Mouse (Mus musculus) hindbrain, embryonic 15.5 days (tissue): ENCODE results near the gene Zfp668. TPM values are rescaled to one million over a fixed set of nuclear protein-coding genes. Genes with fewer than 3 reads are reported as not detected.

Experiments used
- ATAC-seq: fragments of 200-750 bp; cut with Nextera tagmentation; 2 replicates; pipeline ENCODE4 v1.8.0; 2017; ENCODE audit warnings: low read depth, moderate number of reproducible peaks, moderate TSS enrichment; ENCODE audit not compliant: low FRiP score
- H3K27ac ChIP-seq: fragments of 300-500 bp; sonication (generic); replicated peaks from 2 replicates; pipeline ENCODE4 v1.5.1; 2015; ENCODE audit warnings: mild to moderate bottlenecking, inconsistent platforms
- H3K27me3 ChIP-seq: fragments of 300-500 bp; sonication (generic); 2 replicates; pipeline ENCODE4 v1.6.1; 2015; ENCODE audit warnings: control low read depth, inconsistent platforms
- H3K36me3 ChIP-seq: fragments of 300-500 bp; sonication (generic); 2 replicates; pipeline ENCODE4 v1.6.1; 2015; ENCODE audit warnings: control low read depth, inconsistent platforms
- H3K4me1 ChIP-seq: fragments of 300-500 bp; sonication (generic); replicated peaks from 2 replicates; pipeline ENCODE4 v1.6.1; 2015; ENCODE audit warnings: control low read depth, inconsistent platforms
- H3K4me2 ChIP-seq: fragments of 300-500 bp; sonication (generic); 2 replicates; pipeline ENCODE4 v1.6.1; 2015; ENCODE audit warnings: moderate library complexity, mild to moderate bottlenecking, inconsistent platforms
- H3K4me3 ChIP-seq: fragments of 300-500 bp; sonication (generic); 2 replicates; pipeline ENCODE4 v1.5.1; 2015; ENCODE audit warnings: mild to moderate bottlenecking, inconsistent platforms
- H3K9ac ChIP-seq: fragments of 300-500 bp; sonication (generic); 2 replicates; pipeline ENCODE4 v1.6.1; 2015; ENCODE audit warnings: inconsistent platforms
- H3K9me3 ChIP-seq: fragments of 300-500 bp; sonication (generic); 2 replicates; pipeline ENCODE4 v1.6.1; 2016; ENCODE audit warnings: control low read depth, inconsistent platforms
- WGBS: fragments of 180-500 bp; shearing (Covaris S2); methylation state at CpG from one replicate; pipeline ENCODE4 v1.1.7; 2015; 5-methylcytosine and 5-hydroxymethylcytosine counted together
- polyA plus RNA-seq: library from polyadenylated mRNA; unstranded; fragments of >200 nt; fragmentation: Nextera tagmentation; extraction: Ambion mirVana; gene quantifications from 2 replicates; pipeline ENCODE4 v1.2.1, GENCODE M21; 2015

Gene Zfp668
- polyA plus RNA-seq, 1 experiment from 2014 or later: 35.1 TPM

DNA sequence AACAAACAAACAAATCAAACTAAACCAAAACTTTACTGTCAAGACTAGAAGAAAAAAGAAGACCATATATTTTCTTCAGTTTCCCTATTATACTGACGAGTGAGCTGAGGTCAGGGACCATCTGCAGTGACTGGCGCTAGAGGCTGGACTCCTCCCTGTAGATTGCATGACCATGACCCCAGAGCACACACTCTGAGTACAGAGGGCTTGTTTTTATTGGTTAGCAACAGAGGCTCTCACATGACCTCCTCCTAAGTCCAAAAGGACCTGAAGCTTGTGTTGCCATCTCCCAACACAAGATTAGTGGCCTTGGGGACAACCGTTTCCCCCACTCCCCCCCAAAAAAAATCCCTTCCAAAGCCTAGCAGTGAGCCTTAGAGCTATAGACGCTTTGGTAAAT is 62.8 kb downstream of the Zfp668 start:
- WGBS: 83% methylated on average over 4 of the region's 4 CpGs
- H3K9me3 ChIP-seq: no peaks in the 10 kb centered on the region
- no peak overlapping the region for H3K4me2 ChIP-seq
- H3K9ac ChIP-seq: no peak overlapping the region
- no peaks in the 10 kb centered on the region for H3K4me1 ChIP-seq
- H3K36me3 ChIP-seq: peaks cover 57% of the 10 kb centered on the region
- ATAC-seq: no peak
- no peaks in the 10 kb centered on the region for H3K27me3 ChIP-seq
- no peak overlapping the region for H3K27ac ChIP-seq
- H3K4me3 ChIP-seq: no peak overlapping the region

Other genes with a start within 250 kb of the Zfp668 start
- gene Bcl7c, start 167.9 kb downstream of the Zfp668 start, polyA plus RNA-seq: 53.2 and 55.1 TPM in 2 replicates
- 3.8 and 5.4 TPM in 2 replicates for gene Ctf1, start 164.1 kb downstream of the Zfp668 start, polyA plus RNA-seq
- 0.14 and 0.35 TPM in 2 replicates for gene Ctf2, start 144.7 kb downstream of the Zfp668 start, polyA plus RNA-seq
- gene Fbxl19, start 132.3 kb downstream of the Zfp668 start, polyA plus RNA-seq: 10.0 and 10.5 TPM in 2 replicates
- gene Orai3, start 107.0 kb downstream of the Zfp668 start, polyA plus RNA-seq: 9.2 and 10.4 TPM in 2 replicates
- 20.0 and 20.1 TPM in 2 replicates for gene Setd1a, start 100.2 kb downstream of the Zfp668 start, polyA plus RNA-seq
- gene Gm49388, start 91.2 kb downstream of the Zfp668 start, polyA plus RNA-seq: not detected in 2 replicates
- 9.7 and 10.5 TPM in 2 replicates for gene Hsd3b7, start 76.2 kb downstream of the Zfp668 start, polyA plus RNA-seq
- gene Stx4a, start 52.5 kb downstream of the Zfp668 start, polyA plus RNA-seq: 21.5 and 22.4 TPM in 2 replicates
- gene Stx1b, start 52.3 kb downstream of the Zfp668 start, polyA plus RNA-seq: 63.4 and 72.5 TPM in 2 replicates
- 9.3 and 9.8 TPM in 2 replicates for gene Zfp646, start 607 bp downstream of the Zfp668 start, polyA plus RNA-seq
- gene Prss53, start 14.1 kb upstream of the Zfp668 start, polyA plus RNA-seq: 1.2 and 1.5 TPM in 2 replicates
- gene Gm21974, start 18.6 kb upstream of the Zfp668 start, polyA plus RNA-seq: not detected in 2 replicates
- 69.6 and 71.5 TPM in 2 replicates for gene Vkorc1, start 18.8 kb upstream of the Zfp668 start, polyA plus RNA-seq
- gene Bckdk, start 27.3 kb upstream of the Zfp668 start, polyA plus RNA-seq: 61.6 and 65.4 TPM in 2 replicates
- gene Kat8, start 35.7 kb upstream of the Zfp668 start, polyA plus RNA-seq: 47.3 and 47.7 TPM in 2 replicates
- gene Prss8, start 53.3 kb upstream of the Zfp668 start, polyA plus RNA-seq: 0.54 TPM in 2 replicates
- 12.6 and 14.8 TPM in 2 replicates for gene Prss36, start 69.9 kb upstream of the Zfp668 start, polyA plus RNA-seq
- gene Fus, start 90.6 kb upstream of the Zfp668 start, polyA plus RNA-seq: 357 and 368 TPM in 2 replicates
- gene Pycard, start 117.0 kb upstream of the Zfp668 start, polyA plus RNA-seq: 6.7 and 10.3 TPM in 2 replicates
- not detected in 2 replicates for gene Trim72, start 127.1 kb upstream of the Zfp668 start, polyA plus RNA-seq
- 1.1 and 1.2 TPM in 2 replicates for gene Itgam, start 185.8 kb upstream of the Zfp668 start, polyA plus RNA-seq
- gene Gm49368, start 185.9 kb upstream of the Zfp668 start, polyA plus RNA-seq: not detected in 2 replicates